Mouse (Mus musculus): ENCODE measurements around the gene Pak1.

- TF ChIP-seq CTCF (IDR thresholded peaks at IDR 0.05; ENCODE audit: control insufficient read depth, insufficient read depth, insufficient read length) = no peak
- TF ChIP-seq FOSL1 (IDR thresholded peaks at IDR 0.05; ENCODE audit: insufficient read depth, low read length, poor library complexity, severe bottlenecking) = no peak
Measured at GRCm38 (mm10) chr7:97926978-97927377, 138.6 kb downstream of the Pak1 start.

All from C2C12 (cell line).